Mouse (Mus musculus) cerebellum, adult 2 months (tissue): Measurements from ENCODE around the gene Tfam.

ENCODE experiments used
- CTCF ChIP-seq: fragments of 200-500 bp; IDR thresholded peaks from 2 replicates; pipeline ENCODE4 v1.5.1; 2011; ENCODE audit warnings: low read depth, mild to moderate bottlenecking, control low read depth, low read length, moderate library complexity, borderline replicate concordance; ENCODE audit not compliant: insufficient read depth
- POLR2A ChIP-seq: fragments of 200-500 bp; IDR thresholded peaks from 2 replicates; pipeline ENCODE4 v1.6.1; 2011; ENCODE audit warnings: low read length, control low read depth, borderline replicate concordance; ENCODE audit not compliant: insufficient read depth

DNA sequence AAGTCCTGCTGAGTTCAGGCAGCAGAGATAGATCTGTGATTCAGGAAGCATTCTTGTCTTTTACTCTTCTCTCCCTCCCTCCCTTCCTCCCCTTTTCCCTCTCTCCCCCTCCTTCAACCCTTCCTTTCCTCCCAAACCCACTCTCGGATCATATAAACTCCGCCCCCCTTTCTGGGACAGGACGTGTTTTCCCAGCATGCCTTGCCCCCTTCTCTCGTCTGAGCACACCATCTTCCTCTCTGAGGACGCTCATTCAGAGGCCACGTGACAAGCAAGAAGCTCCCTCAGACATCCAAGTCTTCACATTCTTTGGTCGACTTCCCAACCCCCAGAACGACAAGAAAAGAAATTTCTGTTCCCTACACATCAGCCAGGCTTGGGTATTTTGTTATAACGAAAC, 42.6 kb downstream of the Tfam start:
- TF ChIP-seq POLR2A (no peak), CTCF (no peak)
